Mouse (Mus musculus) mesoderm, embryonic 11.5 days (tissue): ENCODE measurements around the gene Flnc.

Experiments used
- DNase-seq: peaks from one replicate; pipeline ENCODE4 v3.0.0-alpha.2; 2012; ENCODE audit warnings: low read depth, low spot score

Gene Flnc

DNA sequence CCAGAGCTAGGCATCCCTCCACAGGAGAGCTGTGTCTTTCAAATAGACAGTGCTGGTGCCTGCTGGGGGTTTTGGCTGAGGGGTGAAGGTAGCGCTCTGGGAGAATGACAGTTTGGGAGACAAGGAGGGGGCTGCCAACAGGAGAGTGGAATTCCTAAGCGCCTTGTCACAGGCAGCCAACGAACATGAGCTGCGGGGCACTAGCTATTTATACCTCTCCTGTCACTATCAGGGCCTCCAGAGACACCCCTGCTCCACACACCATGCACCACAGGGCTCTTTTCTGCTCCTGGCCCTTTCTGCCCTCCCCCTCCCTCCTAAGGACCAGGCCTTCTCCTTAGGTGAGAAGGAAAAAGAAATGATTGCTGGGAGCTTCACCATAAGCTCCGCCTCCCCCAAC, 1.6 kb upstream of the Flnc start:
- no peak for DNase-seq

DNA sequence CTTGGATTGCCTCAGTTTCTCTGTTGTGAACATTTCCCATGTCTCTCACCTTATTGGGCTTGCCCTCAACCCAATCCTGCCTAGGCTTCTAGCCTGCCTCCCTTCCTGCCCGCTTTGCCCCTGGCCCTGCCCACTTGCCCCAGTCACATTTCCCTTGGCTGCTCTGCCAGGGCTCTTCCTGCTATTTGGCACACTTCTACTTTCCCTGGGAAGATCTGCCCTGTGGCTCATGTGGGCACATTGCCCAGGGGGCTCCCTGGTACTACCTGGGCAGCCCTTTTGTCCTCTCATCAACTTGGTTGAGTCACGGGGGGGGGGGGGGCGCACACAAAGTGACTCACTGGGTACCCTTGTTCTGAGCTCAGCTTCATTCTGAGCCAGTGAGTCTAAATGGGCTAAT, 900 bp upstream of the Flnc start:
- DNase-seq = no peak

DNA sequence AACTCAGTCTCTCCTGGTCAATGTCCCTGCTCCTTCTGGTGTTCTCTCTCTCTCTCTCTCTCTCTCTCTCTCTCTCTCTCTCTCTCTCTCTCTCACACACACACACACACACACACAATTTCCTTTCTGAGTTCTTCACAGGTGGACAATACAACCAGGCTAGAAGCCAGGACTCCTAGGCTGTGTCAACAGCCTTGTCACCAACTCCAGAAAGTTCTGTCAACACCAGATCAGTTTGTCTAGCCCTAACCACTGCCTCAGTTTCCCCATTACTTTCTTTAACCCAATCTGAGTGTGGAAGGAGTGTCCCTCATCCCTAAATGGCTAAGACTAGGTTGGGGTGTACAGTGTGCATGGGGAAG, 399 bp upstream of the Flnc start:
- no peak for DNase-seq

DNA sequence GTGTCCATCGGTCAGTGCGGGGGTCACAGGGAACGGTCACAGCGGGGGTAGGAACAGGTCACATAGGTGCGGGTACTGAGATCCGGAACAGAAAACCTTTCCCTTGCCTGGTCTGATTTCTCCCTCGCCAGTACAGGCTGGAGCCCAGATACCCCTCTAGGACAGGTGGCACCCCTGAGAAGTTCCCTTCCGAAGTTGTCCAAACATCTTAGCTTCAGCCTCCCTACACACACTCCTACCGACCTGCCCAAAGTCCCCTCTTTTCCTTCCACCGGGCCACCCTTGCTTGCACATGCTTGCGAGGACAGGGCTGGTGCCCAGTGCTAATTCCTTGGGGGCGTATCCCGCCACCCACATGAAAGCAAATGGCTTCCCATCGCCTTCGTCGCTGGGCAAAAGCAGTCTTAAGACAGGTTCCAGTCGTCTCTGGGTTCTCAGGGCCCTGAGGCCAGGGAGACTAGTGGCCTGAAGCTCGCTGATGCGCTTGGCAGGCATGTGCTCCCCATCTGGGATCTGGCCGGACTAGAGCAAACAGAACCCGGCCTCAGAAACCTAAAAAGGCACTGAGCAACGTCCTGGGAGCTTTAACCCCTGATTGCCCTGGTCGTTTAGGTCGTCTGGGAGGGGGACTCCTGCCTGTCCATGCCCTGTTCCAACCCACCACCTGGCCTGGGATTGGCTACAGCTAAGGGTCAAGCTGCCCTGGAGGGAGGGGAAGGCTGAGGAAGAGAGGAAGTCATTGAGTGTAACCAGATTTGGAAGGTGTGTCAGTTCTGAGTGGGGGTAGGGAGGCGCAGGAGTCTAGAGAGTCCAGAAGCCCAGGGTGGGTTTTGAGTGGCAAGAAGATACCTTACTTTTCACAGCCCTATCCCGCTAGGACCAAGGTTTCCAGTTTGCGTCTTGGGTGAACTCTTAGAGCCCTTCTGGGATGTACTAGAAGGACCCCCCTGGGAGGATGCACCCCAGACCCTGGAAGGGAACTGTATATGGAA, 1.0 kb downstream of the Flnc start:
- DNase-seq = peak; percentile 60

DNA sequence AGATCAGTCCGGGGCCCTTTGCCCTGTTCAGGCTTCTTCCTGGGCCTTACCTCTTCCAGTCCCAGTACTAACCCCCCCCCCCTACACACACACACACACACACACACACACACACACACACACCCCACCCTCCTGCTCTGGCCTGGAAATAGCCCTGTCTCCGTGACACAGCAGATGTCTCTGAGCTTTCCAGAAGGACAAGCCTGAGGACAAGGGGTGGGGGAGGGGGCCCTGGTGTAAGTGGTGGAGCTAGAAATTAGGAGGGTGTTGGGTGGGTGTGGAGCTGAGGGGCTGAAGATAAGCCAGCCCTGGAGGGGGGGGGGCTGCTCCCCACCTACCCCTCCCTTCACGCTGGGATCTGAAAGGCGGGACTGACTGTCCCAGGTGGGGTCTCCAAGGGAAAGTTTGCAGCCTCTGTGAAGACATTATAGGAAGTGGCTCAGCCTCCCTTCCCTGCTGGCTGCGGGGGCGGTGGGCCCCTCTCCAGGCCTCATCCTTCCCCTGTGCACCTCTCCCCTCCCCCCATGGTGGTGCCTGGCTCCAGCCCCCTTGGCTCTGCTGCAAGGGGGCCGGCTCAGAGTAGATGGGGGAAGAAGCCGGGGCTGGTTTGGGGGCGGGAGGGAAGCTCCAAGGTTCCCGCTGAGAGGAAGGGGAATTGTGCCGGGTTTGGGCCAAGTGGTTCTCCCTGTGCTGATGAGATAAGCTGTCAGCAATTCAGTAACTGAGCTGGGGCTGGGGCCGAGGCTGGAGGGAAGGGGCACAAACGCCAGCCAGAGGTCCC, 2.0 kb downstream of the Flnc start:
- DNase-seq = peak; percentile 64

DNA sequence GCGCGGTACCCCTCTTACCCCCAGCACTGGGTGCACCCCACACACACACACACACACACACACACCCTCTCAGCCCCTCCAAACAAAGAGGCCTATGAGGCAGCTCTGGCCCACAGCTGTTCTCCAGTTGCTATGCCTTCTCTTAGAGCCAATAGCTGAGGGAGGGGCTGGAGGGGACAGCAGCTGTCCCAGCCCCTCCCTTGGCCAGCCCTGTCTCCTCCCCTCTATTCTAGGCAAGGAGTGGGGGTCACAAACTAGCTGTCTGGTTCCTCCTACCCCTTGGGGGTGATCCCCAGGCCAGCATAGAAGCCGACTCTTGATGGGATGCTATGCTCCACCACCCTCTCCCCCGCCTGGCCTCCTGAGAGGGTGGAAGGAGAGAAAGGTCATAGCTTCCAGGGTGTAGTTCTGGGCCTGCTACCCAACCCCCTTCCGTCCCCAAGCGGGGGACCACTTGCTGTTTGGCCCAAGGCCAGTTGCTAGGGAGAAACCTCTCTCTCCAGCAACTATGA, 2.9 kb downstream of the Flnc start:
- DNase-seq = peak; percentile 65

DNA sequence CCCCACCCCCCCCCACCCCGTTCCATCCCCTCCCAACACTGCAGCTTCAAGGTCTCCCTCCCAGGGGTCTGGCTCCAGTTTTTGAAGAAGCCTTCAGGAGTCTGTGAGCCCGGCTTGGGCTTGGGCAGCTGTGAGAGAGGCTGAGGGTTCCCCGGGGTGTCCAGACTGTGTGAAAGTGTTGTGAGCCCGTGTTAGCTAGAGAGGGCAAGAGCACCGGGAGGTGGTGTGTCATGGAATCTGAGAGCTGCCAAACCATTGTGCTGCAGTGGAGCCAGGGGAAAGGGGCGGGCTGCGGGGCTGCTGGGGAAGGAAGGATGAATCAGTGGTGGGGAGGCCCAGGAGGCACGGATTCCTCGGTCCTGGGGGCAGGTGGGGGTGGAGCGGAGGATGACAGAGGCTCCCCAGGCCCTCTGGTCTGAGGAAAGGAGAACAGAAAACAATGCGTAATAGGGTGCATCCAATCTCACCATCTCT, 3.4 kb downstream of the Flnc start:
- DNase-seq = no peak

DNA sequence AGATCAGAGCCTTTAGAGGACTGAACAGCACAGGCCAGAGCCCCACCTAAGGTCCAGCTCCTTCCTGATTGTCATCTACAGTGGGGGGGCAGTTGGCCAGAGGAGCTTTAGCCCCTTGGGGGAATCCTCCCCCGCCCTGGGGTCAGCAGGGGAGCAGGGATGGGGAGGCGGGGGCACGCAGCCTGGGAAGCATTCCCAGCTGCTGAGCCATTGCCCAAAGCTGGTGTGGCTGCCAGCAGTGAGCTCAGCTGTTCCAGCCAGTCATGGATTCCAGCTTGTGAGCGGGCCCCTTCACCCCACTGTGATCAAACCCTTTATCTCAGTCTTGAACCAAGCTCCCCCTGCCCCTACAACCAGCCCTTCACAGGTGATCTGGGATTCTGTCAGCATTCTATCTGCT, 6.2 kb downstream of the Flnc start:
- no peak for DNase-seq

DNA sequence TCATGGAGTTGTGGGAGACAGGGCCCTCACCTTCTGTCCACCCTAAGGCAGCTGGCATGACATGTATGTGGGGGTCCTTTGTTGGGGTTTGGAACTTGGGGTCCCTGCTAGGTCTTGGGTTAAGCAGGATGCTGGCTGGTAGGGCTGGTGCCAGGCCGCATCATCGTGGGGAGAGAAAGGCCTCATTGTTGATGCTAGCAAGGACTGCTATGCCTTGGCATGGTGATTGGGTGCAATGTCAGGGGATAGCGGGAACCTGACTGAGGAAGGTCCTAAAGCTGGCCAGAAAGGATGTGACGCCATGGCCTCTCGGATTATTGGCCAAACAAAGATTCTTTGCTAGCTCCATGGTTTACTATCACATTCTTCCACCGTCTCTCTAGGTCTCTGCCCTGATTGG, 6.7 kb downstream of the Flnc start:
- no peak for DNase-seq

DNA sequence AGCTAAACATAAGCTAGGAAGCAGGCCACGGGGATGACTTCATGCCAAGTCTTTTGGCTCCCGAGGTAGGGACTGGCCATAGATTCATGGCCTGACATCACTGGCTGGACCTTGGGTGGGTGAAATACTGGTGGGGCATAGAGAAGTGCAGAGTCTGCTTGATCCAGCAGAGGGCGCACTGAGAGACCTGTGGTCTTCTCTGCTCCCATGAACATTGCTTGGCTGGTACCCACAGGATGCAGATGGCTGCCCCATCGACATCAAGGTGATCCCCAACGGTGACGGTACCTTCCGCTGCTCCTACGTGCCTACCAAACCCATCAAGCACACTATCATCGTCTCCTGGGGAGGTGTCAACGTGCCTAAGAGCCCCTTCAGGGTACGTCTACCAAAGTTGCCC, 11.7 kb downstream of the Flnc start:
- DNase-seq = peak; percentile 52

DNA sequence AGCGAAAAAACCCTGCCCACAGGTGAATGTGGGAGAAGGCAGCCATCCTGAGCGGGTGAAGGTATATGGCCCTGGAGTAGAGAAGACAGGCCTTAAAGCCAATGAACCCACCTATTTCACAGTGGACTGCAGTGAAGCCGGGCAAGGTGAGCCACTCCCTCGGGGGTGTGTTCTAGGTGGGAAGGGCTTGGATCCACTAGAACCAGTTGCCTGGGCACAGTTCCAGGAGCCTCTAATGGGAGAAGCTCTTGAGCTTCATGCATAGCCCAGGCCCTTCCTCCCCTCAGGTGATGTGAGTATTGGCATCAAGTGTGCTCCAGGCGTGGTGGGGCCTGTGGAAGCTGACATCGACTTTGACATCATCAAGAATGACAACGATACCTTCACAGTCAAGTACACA, 12.3 kb downstream of the Flnc start:
- DNase-seq = no peak

DNA sequence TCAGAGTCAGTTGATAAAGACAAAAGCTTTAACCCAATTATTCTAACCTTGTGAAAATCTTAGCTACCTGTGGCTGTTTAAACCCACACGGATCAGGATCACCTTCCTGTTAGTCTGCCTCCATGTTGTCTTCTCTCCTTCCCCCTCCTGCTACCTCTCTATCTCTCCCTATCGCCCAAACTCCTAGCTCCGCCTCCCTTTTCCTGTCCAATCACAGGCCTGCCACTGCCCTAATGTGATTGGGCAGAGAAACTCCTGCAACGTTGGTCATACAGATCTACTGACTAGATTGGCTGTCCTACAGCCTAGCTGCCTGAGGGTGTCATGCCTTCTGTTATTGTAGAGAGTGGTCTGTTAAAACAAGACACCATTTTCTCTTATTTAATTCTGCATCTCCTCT, 16.8 kb downstream of the Flnc start:
- no peak for DNase-seq

DNA sequence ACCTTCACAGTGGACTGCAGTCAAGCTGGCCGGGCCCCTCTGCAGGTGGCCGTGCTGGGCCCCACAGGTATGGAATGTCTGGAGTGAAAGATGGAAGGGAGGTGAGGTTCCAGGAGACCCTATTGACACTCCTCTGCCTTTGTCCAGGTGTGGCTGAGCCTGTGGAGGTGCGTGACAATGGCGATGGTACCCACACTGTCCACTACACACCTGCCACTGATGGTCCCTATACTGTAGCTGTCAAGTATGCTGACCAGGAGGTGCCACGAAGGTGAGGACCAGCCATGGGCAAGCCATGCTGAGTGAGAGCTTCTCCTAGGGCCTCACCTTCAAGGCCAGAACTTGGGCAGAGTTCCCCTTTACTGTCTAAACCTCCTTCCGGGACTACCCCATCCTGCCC, 17.6 kb downstream of the Flnc start:
- DNase-seq = no peak

DNA sequence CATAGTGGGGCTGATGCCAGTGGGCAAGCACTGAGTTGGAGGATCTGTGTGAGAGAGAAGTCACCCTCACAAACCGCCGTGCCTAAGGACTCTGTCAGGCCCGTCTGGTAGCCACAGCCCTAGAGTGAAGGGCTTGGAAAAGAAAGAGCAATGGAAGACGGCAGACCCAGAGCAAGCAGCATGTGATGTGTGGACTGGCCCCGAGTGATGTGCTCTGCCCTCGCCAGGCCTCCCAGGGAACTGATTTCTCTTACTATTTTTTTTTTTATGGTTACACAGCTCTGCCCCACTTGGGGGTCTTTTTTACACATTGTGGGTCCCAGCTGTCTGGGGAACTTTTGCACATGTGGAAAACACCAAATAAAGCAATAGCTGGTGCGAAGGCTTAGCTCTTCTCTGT, 28.4 kb downstream of the Flnc start:
- no peak for DNase-seq

DNA sequence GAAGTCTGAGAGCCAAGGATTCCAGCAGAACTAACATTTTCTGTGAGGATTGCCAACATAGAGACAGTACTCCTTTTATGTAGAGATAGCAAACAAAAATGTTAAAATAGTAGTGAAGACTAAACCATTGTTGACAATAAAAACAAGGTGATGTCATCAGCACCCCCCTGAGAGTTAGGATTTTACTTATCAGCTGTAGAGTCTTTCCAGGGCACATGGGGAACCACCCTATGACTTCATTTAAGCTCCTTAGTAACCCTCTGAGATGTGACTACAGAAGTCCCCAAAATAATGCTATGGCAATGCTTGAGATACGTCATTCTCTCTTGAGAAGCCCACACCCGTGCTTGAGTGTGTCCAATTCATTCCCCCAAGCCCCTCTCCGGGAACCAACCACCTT, 30.3 kb downstream of the Flnc start:
- DNase-seq = no peak

DNA sequence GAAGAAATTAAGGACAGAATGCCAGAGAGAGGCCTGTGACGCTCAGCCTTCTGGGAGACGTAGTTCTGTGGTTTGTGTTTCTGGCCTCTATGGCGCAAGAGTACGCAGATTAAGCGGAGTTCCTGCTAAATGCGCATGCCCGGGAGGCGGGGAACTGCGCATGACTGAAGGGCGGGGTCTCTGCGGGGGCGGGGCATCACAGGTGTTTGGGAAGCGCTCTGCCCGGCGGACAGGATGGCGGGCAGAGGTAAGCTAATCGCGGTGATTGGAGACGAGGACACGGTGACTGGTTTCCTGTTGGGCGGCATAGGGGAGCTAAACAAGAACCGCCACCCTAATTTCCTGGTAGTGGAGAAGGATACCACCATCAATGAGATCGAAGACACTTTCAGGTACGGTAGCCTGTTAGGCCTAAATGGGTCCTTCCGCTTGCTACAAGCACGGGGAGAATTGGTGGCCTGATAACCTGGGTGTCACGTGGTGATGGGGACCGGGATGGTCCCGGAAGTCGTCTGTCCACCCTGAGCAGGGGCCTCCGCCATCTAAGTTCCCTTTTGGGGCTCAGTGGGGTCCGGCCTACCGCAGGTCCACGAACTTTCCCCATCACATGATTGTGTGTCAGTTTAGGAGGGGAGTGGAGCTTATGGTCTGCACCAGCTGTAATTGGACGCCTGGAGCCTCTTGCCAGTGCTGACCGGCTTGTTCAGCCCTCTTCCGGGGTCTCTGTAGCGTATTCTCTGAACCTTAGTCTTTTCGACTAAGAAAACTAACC, 34.7 kb downstream of the Flnc start, which contains the start of gene Atp6v1f:
TSS of gene Atp6v1f (plus strand) at position 136 of the 772 bp plus-strand sequence.
- peak; percentile 96 for DNase-seq

DNA sequence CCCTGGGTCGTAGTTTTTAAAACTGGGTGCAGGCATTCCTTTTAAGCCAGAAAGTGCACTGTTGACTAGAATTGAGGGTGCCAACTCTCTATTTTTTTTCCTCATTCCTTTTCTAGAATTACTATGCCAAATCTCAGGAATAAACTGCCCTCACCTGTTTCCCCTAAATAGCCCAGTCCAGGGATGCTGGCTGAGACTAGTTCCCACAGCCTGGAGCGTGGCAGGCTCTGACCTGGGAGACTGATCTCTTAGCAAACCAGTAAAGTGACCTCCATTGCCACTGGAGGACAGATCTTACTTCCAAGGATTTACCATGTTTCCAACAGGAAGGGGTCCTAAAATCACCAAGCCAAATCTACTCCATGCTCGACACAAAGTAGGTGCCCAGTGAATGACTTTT, 35.8 kb downstream of the Flnc start:
- DNase-seq = no peak

DNA sequence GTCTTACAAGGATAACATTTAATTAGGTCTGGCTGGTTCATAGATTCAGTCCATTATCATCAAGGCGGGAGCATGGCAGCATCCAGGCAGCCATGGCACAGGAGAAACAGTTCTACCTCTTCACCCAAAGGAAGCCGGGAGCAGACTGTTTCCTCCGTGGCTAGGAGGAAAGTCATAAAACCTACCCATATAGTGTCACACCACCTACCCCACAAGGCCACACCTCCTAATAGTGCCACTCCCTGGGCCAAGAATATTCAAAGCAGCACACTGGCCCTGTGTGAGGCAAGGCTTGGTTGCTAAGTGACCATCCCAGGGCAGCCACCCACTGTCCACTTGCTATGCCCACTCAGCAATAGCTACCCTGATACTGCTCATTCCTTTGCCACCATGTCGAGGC, 38.1 kb downstream of the Flnc start, which contains the start of gene Atp6v1fnb:
TSS of gene Atp6v1fnb (plus strand) at position 301 of the 400 bp plus-strand sequence.
- no peak for DNase-seq

DNA sequence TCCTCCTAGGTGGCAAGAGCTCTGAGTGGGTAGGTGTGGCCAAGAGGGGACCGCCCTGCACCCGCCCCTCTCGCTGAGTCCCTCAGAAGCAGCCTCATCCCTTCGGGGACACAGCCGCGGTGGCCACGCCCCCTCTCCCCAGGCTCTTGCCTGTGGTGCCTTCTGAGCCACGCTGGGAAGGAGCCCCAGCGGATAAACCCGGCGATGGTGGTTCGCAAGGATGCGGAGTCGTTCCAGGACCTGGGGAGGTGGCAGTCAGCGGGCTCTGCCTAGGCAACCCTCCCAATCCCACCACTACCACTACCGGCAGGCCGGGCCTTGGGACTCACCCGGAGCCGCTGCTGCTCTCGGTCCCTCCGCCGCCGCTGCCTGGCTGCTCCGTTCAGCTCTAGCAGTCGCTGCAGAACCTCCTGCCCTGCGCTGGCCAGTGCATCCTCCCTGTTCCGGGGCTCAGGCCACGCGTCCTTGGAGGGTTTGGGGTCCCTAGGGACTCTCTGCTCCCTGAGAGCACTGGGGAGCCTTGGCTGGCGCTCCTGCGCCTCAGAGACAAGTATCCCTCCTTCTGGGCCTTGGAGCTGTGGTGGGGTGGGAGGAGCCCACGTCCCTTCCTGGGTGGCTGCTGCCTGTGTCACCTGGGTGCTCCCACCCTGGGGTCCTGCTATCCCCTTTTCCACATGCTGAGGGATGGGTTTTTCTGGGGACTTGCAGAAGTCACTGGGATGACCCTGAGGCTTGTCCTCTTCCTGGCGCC, 41.1 kb downstream of the Flnc start:
- DNase-seq = peak; percentile 84

DNA sequence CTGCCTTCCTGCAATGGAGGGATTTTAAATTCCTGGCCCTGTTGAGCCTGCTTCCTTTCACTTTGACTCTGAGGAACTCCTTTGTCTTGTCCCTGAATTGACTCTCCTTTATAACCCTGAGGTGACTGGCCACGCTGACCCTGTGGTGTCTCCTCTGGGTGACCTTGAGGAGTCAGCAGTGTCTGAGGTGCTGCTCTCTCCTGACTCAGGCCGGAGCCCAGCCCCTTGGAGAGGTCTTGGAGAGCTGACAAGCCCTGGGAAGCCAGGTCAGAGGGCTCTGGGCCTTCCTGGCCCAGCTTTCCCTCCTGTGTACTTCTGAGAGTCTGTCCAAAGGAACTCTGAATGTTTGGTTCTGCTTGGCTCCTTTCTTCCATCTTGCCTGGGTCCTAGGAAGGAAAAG, 41.7 kb downstream of the Flnc start:
- DNase-seq = no peak

DNA sequence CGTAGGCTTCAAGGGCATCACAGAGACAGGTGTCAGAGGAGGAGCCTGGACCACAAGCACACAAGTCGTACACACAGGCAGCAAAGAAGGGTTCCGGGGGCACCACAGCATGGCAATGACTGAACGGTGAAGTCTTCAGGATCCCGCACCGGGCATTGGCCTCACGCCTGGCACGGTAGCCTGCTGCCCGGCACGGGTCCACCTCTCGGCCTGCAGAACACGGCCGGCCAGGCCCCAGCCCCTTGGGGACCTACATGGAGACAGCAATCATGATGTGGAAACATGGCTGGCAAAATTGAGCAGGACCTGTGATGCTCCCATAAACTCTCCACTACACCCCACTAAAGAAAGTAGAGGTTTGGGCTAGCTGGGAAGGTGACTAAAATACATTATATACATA, 49.6 kb downstream of the Flnc start:
- DNase-seq = no peak
